ENCODE assay signal across 23 mouse cellular contexts in the genomic region with DNA sequence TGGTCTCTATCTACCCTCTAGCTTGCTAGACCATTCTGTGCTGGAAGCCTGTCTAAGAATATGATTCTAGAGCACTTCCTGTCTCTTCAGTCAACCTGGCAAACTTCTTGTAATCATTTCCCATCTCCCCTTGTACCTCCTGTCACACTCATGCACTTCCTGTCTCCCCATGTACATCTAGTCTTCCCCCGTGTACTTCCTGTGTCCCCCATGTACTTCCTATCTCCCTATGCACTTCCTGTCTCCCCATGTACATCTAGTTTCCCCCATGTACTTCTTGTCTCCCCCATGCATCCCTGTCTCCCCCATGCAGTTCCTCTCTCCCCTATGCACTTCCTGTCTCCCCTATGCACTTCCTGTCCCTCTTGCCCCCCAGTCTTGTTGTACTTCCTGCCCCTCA. TPM values are rescaled to one million over a fixed set of nuclear protein-coding genes. Genes with fewer than 3 reads are reported as not detected.
DNase-seq lines count a peak whose midpoint lies in the region; ATAC-seq and TF ChIP-seq lines count a peak whose summit lies in the region.
"Had no signal": no experiment of that assay in that cellular context is flagged by ENCODE, and none has a peak within 500 bp of the region (broad histone marks: within the 10 kb centered on the region; RNA-seq: fewer than 3 reads in every experiment).

No protein-coding gene starts in this region.

- WGBS in heart, embryonic 11.5 days (ENCODE audit: insufficient replicate concordance), result 50% methylated on average over 1 of the region's 1 CpGs
- whole genome bisulfite sequencing in spleen, adult 2 months, result 7% methylated on average over 1 of the region's 1 CpGs

- no peaks in the 10 kb centered on the region for H3K9me3 ChIP-seq in heart, embryonic 11.5 days (replicated peaks; ENCODE audit: control insufficient read depth, low read length)
- H3K9me3 ChIP-seq in MEL (replicated peaks; ENCODE audit: insufficient read depth, low read length), result no peaks in the 10 kb centered on the region
- H3K9me3 ChIP-seq: forebrain, embryonic 12.5 days; hindbrain, embryonic 13.5 days; lung, embryonic 15.5 days; midbrain, embryonic 13.5 days had no signal

- H3K4me2 ChIP-seq in heart, embryonic 11.5 days, result peak overlapping the region; percentile 53
- H3K4me2 ChIP-seq: forebrain, embryonic 12.5 days; hindbrain, embryonic 13.5 days; lung, embryonic 15.5 days; midbrain, embryonic 13.5 days had no signal

- H3K79me2 ChIP-seq in MEL (ENCODE audit: control insufficient read depth, insufficient read depth, low read length, poor library complexity), result peaks cover 12% of the 10 kb centered on the region

- H3K9ac ChIP-seq in heart, embryonic 11.5 days (ENCODE audit: low read depth, low read length), result peak overlapping the region; percentile 46; the same call in 1 of the 2 replicates
- no peak overlapping the region for H3K9ac ChIP-seq in MEL (ENCODE audit: control insufficient read depth, low read depth, low read length, poor library complexity, severe bottlenecking)
- H3K9ac ChIP-seq: forebrain, embryonic 12.5 days; hindbrain, embryonic 13.5 days; lung, embryonic 15.5 days; midbrain, embryonic 13.5 days had no signal

- no peak for TF ChIP-seq CTCF in spleen, adult 2 months (IDR thresholded peaks at IDR 0.05; ENCODE audit: extremely low read depth, insufficient read depth, insufficient read length, insufficient replicate concordance)
- no peak for TF ChIP-seq CTCF in MEL (IDR thresholded peaks at IDR 0.05 in 2 of 3, conservative IDR thresholded peaks at IDR 0.05 in 1 of 3; ENCODE audit: control insufficient read depth in 1 of 3, insufficient read depth in 1 of 3, low read depth in 2 of 3, low read length in 3 of 3, poor library complexity in 1 of 3, severe bottlenecking in 1 of 3)

- TF ChIP-seq EP300 in MEL (IDR thresholded peaks at IDR 0.05; ENCODE audit: low read depth in 1 of 2, low read length in 2 of 2), result no peak

- no peaks in the 10 kb centered on the region for H3K36me3 ChIP-seq in heart, embryonic 11.5 days (ENCODE audit: control insufficient read depth, insufficient read depth, low read length)
- H3K36me3 ChIP-seq in spleen, adult 2 months (ENCODE audit: control insufficient read depth, insufficient read depth, low read length), result no peaks in the 10 kb centered on the region
- H3K36me3 ChIP-seq in MEL (ENCODE audit: control insufficient read depth in 1 of 2, insufficient read depth in 2 of 2, low read length in 2 of 2), result peaks cover 0 to 9% of the 10 kb centered on the region in 2 experiments; a peak in 1 of 4 replicates
- H3K36me3 ChIP-seq in splenic B cell, adult 2 months (ENCODE audit: control insufficient read depth, insufficient read depth, low read length, poor library complexity, severe bottlenecking), result no peaks in the 10 kb centered on the region
- H3K36me3 ChIP-seq: forebrain, embryonic 12.5 days; hindbrain, embryonic 13.5 days; lung, embryonic 15.5 days; midbrain, embryonic 13.5 days had no signal

- no peaks in the 10 kb centered on the region; the same call in 1 of the 2 replicates for H3K27me3 ChIP-seq in heart, embryonic 11.5 days (ENCODE audit: control insufficient read depth, insufficient read depth, low read length)
- no peaks in the 10 kb centered on the region for H3K27me3 ChIP-seq in spleen, adult 2 months (ENCODE audit: control insufficient read depth, insufficient read depth, low read length)
- H3K27me3 ChIP-seq in MEL (ENCODE audit: control insufficient read depth in 1 of 2, insufficient read depth in 2 of 2, low read length in 2 of 2), result no peaks in the 10 kb centered on the region
- no peaks in the 10 kb centered on the region for H3K27me3 ChIP-seq in splenic B cell, adult 2 months (ENCODE audit: control insufficient read depth, insufficient read depth, low read length, poor library complexity, severe bottlenecking)

- intact Hi-C loops in heart, postnatal 14 days (cut with DNase I), result no loop called here

- no peak for TF ChIP-seq POLR2A in spleen, adult 2 months (IDR thresholded peaks at IDR 0.05; ENCODE audit: low read depth, low read length)
- TF ChIP-seq POLR2A in MEL (IDR thresholded peaks at IDR 0.05; ENCODE audit: control insufficient read depth in 1 of 2, insufficient read depth in 1 of 2, low read depth in 1 of 2, low read length in 2 of 2, poor library complexity in 1 of 2), result no peak

- H3K4me1 ChIP-seq in heart, embryonic 11.5 days (ENCODE audit: control insufficient read depth, insufficient read depth, low read length), result peaks cover 52% of the 10 kb centered on the region
- H3K4me1 ChIP-seq in spleen, adult 2 months (ENCODE audit: control insufficient read depth, insufficient read depth, insufficient read length), result peaks cover 2% of the 10 kb centered on the region; the same call in 1 of the 2 replicates
- peaks cover 2 to 19% of the 10 kb centered on the region in 2 experiments; a peak in 3 of 4 replicates for H3K4me1 ChIP-seq in MEL (ENCODE audit: control insufficient read depth in 1 of 2, insufficient read depth in 2 of 2, low read length in 2 of 2)

- TF ChIP-seq RAD21 in MEL (IDR thresholded peaks at IDR 0.05; ENCODE audit: low read depth, low read length), result no peak

- ATAC-seq in heart, embryonic 11.5 days (replicated peaks; ENCODE audit: insufficient number of reproducible peaks, low FRiP score, low TSS enrichment), result no peak
- ATAC-seq: intestine, postnatal 0 days; midbrain, embryonic 13.5 days had no signal

- H3K27ac ChIP-seq in heart, embryonic 11.5 days (ENCODE audit: low read depth, low read length), result peak overlapping the region; percentile 64; the same call in 1 of the 2 replicates
- H3K27ac ChIP-seq in spleen, adult 2 months (ENCODE audit: insufficient read depth, low read length), result peak overlapping the region; percentile 11; the same call in 1 of the 2 replicates
- H3K27ac ChIP-seq in MEL (ENCODE audit: control insufficient read depth, low read depth, low read length), result no peak overlapping the region
- H3K27ac ChIP-seq: forebrain, embryonic 12.5 days; hindbrain, embryonic 13.5 days; lung, embryonic 15.5 days; macrophage; midbrain, embryonic 13.5 days had no signal

- no peak overlapping the region for H3K4me3 ChIP-seq in heart, embryonic 11.5 days (ENCODE audit: low read depth, low read length)
- no peak overlapping the region for H3K4me3 ChIP-seq in spleen, adult 2 months (ENCODE audit: extremely low read depth, insufficient read depth, insufficient read length)
- no peak overlapping the region for H3K4me3 ChIP-seq in MEL (ENCODE audit: control insufficient read depth in 1 of 2, insufficient read depth in 1 of 2, low read depth in 2 of 2, low read length in 2 of 2)
- H3K4me3 ChIP-seq: forebrain, embryonic 12.5 days; hindbrain, embryonic 13.5 days; lung, embryonic 15.5 days; midbrain, embryonic 13.5 days had no signal

- no peak for DNase-seq in heart, postnatal 14 days
- no peak for DNase-seq in spleen, adult 2 months (ENCODE audit: low read depth in 1 of 2, low spot score in 2 of 2)
- no peak for DNase-seq in spleen, postnatal 4 days (ENCODE audit: low spot score in 2 of 2)
- peak; percentile 46 for DNase-seq in MEL (ENCODE audit: low read depth, low spot score)
- DNase-seq in splenic B cell, adult 2 months (ENCODE audit: low read depth, low spot score), result peak; percentile 42
- DNase-seq in gastrocnemius, adult 8-10 months (ENCODE audit: low spot score in 2 of 2), result no peak
- DNase-seq: adrenal gland, adult 2 months; B cell, adult 2 months; cerebellum, adult 11 months; cerebellum, postnatal 14 days; gastrocnemius, postnatal 25 days; layer of hippocampus, postnatal 36 days; retina, postnatal 1 day; right cerebral cortex, postnatal 4 days had no signal

TF ChIP-seq in MEL, 35 proteins besides CTCF, POLR2A, EP300 and RAD21 (continues in another document):
- no peak for TF ChIP-seq NELFE (IDR thresholded peaks at IDR 0.05; ENCODE audit: low read depth, low read length)

RNA-seq across cellular contexts. Expression of a gene that starts 2.3 kb away (rescaled TPM):
- polyA plus RNA-seq in heart, embryonic 11.5 days (2014; fragmentation: Nextera tagmentation; extraction: Ambion mirVana), result 260 and 262 TPM in 2 replicates
- total RNA-seq in heart, postnatal 14 days (2021), result 10 to 100 TPM; 25.4 to 33.6 TPM
- polyA plus RNA-seq in spleen, adult 2 months (2012; rRNA removed), result 0.34 and 0.53 TPM in 2 replicates
- 5.0 and 5.4 TPM in 2 replicates for total RNA-seq in MEL (2012; rRNA removed)
- polyA plus RNA-seq in MEL (2012; ENCODE audit: insufficient read depth in 1 of 2, insufficient read length in 2 of 2, low read depth in 1 of 2, low replicate concordance in 2 of 2, missing spikeins in 1 of 2), result 10 to 100 TPM in 1 of 2 experiments, not detected in 1; 16.4 TPM
- total RNA-seq in gastrocnemius, adult 8-10 months (2022), result 100 to 1,000 TPM; 464 to 544 (median 482) TPM
- total RNA-seq: neutrophil, adult 5-6 weeks had no signal
- polyA plus RNA-seq: adrenal gland, adult 2 months had no signal

RNA-seq across cellular contexts. Expression of a gene that starts 5.5 kb away (rescaled TPM):
- polyA plus RNA-seq in heart, embryonic 11.5 days (2014; fragmentation: Nextera tagmentation; extraction: Ambion mirVana), result 1,570 and 1,662 TPM in 2 replicates
- 1,000 to 10,000 TPM; 7,272 to 7,308 TPM for total RNA-seq in heart, postnatal 14 days (2021)
- 5.3 and 5.5 TPM in 2 replicates for polyA plus RNA-seq in spleen, adult 2 months (2012; rRNA removed)
- 281 and 353 TPM in 2 replicates for total RNA-seq in MEL (2012; rRNA removed)
- 100 to 1,000 TPM in 1 of 2 experiments, not detected in 1; 328 TPM for polyA plus RNA-seq in MEL (2012; ENCODE audit: insufficient read depth in 1 of 2, insufficient read length in 2 of 2, low read depth in 1 of 2, low replicate concordance in 2 of 2, missing spikeins in 1 of 2)
- total RNA-seq in gastrocnemius, adult 8-10 months (2022), result 1 to 10 TPM; 1.8 to 3.0 (median 2.3) TPM
- total RNA-seq: liver, adult 2 months had no signal

RNA-seq across cellular contexts. Expression of a gene that starts 13.8 kb away (rescaled TPM):
- polyA plus RNA-seq in heart, embryonic 11.5 days (2014; fragmentation: Nextera tagmentation; extraction: Ambion mirVana), result 0.19 and 0.44 TPM in 2 replicates
- 1 to 10 TPM; 1.8 to 1.9 TPM for total RNA-seq in heart, postnatal 14 days (2021)
- 9.6 and 10.4 TPM in 2 replicates for polyA plus RNA-seq in spleen, adult 2 months (2012; rRNA removed)
- total RNA-seq in MEL (2012; rRNA removed), result 0.69 and 0.73 TPM in 2 replicates
- 1 to 10 TPM in 1 of 2 experiments, not detected in 1; 2.9 TPM for polyA plus RNA-seq in MEL (2012; ENCODE audit: insufficient read depth in 1 of 2, insufficient read length in 2 of 2, low read depth in 1 of 2, low replicate concordance in 2 of 2, missing spikeins in 1 of 2)
- under 1 TPM in 1 of 4 experiments, not detected in 3; 0.13 TPM for total RNA-seq in gastrocnemius, adult 8-10 months (2022)
- total RNA-seq: gastrocnemius, postnatal 25 days had no signal

RNA-seq across cellular contexts. Expression of a gene that starts 17.0 kb away (rescaled TPM):
- 32.9 and 33.4 TPM in 2 replicates for polyA plus RNA-seq in heart, embryonic 11.5 days (2014; fragmentation: Nextera tagmentation; extraction: Ambion mirVana)
- 10 to 100 TPM; 76.0 to 82.1 TPM for total RNA-seq in heart, postnatal 14 days (2021)
- polyA plus RNA-seq in spleen, adult 2 months (2012; rRNA removed), result 92.6 and 98.8 TPM in 2 replicates
- total RNA-seq in MEL (2012; rRNA removed), result 51.4 and 64.2 TPM in 2 replicates
- polyA plus RNA-seq in MEL (2012; ENCODE audit: insufficient read depth in 1 of 2, insufficient read length in 2 of 2, low read depth in 1 of 2, low replicate concordance in 2 of 2, missing spikeins in 1 of 2), result 100 to 1,000 TPM in 1 of 2 experiments, not detected in 1; 153 TPM
- 10 to 100 TPM; 11.6 to 17.2 (median 16.7) TPM for total RNA-seq in gastrocnemius, adult 8-10 months (2022)

RNA-seq across cellular contexts. Expression of a gene that starts 28.9 kb away (rescaled TPM):
- polyA plus RNA-seq in heart, embryonic 11.5 days (2014; fragmentation: Nextera tagmentation; extraction: Ambion mirVana), result 0.77 and 1.3 TPM in 2 replicates
- total RNA-seq in heart, postnatal 14 days (2021), result 1 to 10 TPM; 1.4 to 1.9 TPM
- 0.21 and 0.34 TPM in 2 replicates for polyA plus RNA-seq in spleen, adult 2 months (2012; rRNA removed)
- total RNA-seq in MEL (2012; rRNA removed), result not detected in 2 replicates
- polyA plus RNA-seq in MEL (2012; ENCODE audit: insufficient read depth in 1 of 2, insufficient read length in 2 of 2, low read depth in 1 of 2, low replicate concordance in 2 of 2, missing spikeins in 1 of 2), result not detected
- under 1 TPM in 1 of 4 experiments, not detected in 3; 0.15 TPM for total RNA-seq in gastrocnemius, adult 8-10 months (2022)
- total RNA-seq: liver, adult 2 months; neutrophil, adult 5-6 weeks had no signal
- polyA plus RNA-seq: liver, adult 2 months; macrophage had no signal

Comparison
In these comparisons a context has a peak if more than half of its experiments do, and no peak if none do; other contexts are left out.
1. DNase-seq: peak in MEL (single experiment) and splenic B cell, adult 2 months (single experiment); none in heart, postnatal 14 days (0 of 2), spleen, adult 2 months (0 of 2), spleen, postnatal 4 days (0 of 2) and gastrocnemius, adult 8-10 months (0 of 2).
2. RNA of a gene that starts 2.3 kb away (total RNA-seq): 464 to 544 TPM in gastrocnemius, adult 8-10 months; 25.4 to 33.6 TPM in heart, postnatal 14 days and 5.0 to 5.4 TPM in MEL; every median in the first group is over 10 times any median in the second.
3. RNA of a gene that starts 5.5 kb away (total RNA-seq): 7,272 to 7,308 TPM in heart, postnatal 14 days and 281 to 353 TPM in MEL; 1.8 to 3.0 TPM in gastrocnemius, adult 8-10 months; every median in the first group is over 10 times any median in the second.